Mouse (Mus musculus) regulatory T cell (primary cell): Measurements from ENCODE around the gene Rc3h1.
"Not testable (repeated sequence)": the region's sequence is repeated elsewhere in the genome, so short reads cannot be mapped to it uniquely, and the experiment has no call there.

ENCODE experiments used
- in situ Hi-C: fragments of 300-600 bp; cut with MboI, MseI; formaldehyde crosslinking; loops from one replicate; pipeline ENCODE4 v1.15.1; 2025; ENCODE audit warnings: high pct_unique_total_duplicates

The Rc3h1 gene

DNA sequence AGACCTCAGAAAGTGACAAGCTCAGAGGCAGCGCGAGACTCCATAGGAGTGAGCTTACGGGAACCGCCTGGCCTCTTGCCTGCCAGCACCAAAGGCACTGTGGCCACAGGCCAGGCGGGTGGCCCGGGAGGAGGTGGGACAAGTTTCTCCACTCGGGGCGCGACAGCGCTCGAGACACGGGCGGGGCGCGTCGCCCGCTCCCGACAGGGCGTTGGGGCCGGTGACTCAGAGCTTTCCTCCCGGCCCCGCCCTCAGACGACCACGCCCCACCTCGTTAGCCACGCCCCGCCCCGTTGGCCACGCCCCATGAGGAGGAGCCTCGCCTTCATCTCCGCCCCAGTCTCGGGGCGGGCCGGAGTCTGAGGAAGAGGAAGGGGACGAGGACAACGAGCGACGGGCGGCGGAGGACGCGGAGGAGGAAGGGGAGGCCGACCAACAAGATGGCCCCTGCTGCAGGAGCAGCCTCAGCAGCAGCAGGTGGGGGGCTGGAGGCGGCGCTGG lies at the start of gene Rc3h1:
Rc3h1 (plus strand) TSS at position 362 of the 501 bp plus-strand sequence.
- in situ Hi-C loops = no loop called here

DNA sequence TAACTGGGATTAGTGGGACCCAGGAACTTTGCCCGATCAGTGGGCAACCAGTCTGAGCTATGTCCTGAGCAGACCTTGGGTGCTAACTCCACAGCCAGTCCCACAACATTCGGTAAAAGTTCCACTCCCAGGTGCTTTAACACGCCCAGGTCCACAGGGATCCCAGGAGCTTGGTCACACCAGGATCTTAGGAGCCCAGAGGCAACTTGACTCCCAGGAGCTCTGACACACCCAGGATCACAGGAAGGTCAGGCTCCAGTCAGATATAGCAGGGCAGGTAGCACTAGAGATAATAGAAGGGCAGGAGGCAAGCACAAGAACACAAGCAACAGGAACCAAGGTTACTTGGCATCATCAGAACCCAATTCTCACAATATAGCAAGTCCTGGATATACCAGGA lies 48.1 kb upstream of the Rc3h1 start:
- in situ Hi-C loops = no loop called here

DNA sequence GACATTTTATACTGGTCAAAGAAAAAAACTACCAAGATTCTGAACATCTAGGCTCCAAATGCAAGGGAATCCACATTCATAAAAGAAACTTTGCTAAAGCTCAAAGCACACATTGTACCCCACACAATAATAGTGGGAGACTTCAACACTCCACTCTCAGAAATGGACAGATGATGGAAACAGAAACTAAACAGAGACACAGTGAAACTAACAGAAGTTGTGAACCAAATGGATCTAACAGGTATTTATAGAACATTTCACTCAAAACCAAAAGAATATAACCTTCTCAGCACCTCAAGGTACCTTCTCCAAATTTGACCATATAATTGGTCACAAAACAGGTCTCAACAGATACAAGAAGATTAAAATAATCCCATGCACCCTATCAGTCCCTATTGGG lies 46.3 kb upstream of the Rc3h1 start:
- in situ Hi-C loops = loop anchor here (10.0 kb wide), 1 partner anchor 115 kb away; no protein-coding TSS in a partner anchor

DNA sequence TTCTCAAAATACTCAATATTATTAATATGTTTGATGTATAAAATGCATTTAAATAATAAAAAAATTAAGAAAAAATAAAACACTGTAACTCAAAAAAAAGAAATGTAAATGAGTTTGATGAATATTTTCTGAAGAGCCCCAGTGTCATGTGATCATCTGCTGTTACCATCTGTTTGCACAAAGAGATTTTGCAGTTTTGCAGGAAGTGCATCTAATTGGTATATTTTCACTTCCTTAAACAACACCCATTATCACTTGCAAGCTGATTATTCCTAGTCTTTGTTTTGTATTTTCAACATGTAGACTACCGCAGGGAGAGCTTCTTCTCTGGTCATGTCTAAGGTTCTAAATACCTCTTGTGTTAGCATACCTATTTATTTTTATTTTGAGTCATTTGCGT lies 45.1 kb upstream of the Rc3h1 start:
- in situ Hi-C loops = loop anchor here (10.0 kb wide), 1 partner anchor 116 kb away; no protein-coding TSS in a partner anchor

DNA sequence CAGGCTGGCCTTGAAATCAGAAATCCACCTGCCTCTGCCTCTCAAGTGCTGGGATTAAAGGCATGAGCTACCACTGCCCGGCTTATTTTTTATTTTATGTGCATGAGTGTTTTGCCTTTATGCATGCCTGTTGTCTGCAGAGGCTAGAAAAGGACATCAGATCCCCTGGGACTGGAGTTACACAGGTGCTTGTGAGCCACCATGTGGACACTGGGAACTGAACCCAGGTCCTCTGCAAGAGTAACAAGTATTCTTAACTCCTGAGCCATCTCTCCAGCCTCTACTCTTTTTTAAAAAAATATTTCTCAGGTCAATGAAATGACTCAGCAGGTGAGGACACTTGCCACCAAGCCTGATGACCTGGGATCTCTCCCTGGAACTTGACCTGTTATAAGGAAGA lies 44.6 kb upstream of the Rc3h1 start:
- in situ Hi-C loops = loop anchor here (10.0 kb wide), 1 partner anchor 117 kb away; no protein-coding TSS in a partner anchor

DNA sequence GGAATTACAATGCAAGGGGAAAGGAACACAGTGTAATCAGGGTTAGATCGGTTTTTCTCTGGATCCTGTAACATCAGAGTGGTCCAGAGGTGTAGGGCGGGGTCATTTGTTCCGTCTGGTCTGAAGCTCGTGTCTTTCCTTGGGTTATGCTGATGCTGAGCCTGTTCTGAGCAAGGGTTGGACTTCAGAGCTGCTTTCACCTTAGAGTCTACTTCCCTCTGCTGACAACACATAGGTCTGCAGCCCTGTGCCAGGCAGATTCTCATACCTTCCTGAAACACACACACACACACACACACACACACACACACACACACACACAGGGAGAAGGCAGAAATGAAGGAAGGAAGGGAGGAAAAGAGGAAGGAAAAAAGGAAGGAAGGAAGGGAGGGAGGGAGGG lies 43.2 kb upstream of the Rc3h1 start:
- in situ Hi-C loops = loop anchor here (10.0 kb wide), 1 partner anchor 118 kb away; no protein-coding TSS in a partner anchor

DNA sequence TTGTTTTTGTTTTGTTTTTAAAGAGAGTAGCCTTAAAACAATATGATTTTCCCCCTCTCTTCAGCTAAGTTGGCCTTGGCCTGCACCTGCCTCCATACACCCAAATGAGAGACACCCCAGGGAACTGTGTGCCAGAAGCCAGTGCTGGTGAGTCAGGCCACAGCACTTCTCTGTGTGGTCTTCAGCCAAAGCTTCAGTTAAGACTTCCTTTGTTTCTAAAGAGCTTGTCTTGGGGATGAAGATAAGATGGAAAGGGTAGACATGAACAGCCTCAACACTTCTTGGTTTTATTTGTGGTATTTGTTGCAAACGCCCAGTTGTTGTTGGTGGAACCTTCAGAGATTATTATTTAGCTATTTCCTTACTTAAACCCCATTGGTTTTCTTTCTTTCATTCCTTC lies 31.5 kb upstream of the Rc3h1 start:
- in situ Hi-C loops = no loop called here

DNA sequence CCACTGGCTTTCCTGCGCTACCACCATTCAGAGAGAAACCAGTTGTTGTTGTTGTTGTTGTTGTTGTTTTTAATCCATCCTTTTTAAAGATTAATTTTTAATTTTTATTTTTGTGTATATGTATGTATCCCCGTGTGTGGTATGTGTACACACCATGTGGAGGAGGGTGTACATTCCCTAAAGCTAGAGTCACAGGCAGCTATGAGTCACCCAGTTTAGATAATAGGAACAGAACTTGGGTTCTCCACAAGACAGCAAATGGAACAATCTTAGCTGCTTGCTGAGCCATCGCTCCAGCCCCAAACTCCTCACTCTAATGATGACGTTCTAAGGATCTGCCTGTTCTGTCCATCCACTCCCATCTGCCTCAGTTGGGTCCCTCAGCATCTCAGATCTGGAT lies 29.2 kb upstream of the Rc3h1 start:
- in situ Hi-C loops = no loop called here

DNA sequence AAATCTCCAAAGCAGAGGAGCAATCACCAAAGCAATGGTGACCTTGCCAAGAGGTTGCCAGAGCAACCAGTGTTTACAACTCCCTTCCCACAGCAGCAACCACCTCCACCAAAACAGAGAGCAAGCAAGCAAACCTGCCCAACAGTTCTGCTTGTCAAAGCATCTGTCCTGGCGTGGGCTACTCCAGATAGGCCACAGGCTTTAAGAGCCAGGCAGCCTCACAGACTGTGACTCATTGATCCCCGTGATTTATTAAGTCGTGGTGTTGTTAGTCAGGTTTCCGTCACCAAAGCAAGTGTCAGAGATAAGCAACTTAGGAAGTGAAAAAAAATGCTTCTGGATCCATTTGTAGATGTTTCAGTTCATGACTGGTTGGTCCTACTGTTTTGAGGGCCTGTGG lies 27.7 kb upstream of the Rc3h1 start:
- in situ Hi-C loops = no loop called here

DNA sequence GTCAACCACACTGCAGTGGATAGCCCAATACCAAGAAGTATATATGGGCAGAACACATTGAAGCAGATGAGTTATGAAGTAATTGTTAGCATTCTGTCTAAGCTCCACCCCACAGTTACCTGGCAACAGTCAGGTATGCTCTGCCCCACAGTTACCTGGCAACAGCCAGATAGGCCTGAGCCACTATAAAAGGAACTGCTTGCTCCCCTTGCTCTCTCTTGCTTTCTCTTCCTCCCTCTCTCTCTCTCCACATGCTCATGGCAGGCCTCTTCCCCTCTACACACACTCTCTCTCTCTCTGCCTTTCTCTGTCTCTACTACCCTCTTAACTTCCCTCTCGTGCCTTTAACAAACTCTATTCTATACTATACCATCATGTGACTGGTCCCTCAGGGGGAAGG lies 24.8 kb upstream of the Rc3h1 start:
- in situ Hi-C loops = not testable (repeated sequence)

DNA sequence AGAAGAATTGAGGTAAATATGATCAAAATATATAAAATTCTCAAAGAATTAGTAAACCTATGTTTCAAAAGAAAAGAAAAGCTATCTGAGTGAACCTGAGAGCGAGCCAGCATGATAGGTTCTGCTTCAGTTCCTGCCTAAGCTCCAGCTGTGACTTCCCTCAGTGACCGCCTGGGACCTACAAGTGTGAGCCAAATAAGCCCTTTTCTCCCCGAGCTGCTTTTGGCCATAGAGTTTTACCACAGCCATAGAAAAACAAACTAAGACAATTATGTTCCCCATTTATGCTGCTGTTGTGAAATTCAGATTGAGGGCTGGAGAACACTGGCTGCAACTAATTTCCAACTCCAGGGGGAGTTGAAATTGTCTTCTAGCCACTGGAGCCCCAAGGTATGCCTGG lies 24.2 kb upstream of the Rc3h1 start:
- in situ Hi-C loops = no loop called here

DNA sequence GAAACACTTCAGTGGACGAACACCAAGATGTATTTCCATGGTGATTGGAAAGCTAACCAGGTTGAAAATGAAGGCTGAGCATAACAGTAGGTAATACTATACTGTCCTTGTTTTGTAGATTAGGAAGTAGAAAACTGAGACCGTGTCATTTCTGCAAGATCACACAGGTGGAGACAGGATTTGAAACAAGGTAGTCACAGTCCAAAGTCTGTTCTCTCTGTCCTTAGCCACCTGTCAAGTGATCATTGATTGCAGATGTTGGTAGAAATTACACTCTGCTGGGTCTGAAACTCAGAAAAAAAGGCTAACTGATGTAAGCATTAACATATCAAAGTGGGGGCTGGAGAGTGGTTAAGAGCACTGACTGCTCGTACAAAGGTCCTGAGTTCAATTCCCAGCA lies 21.9 kb upstream of the Rc3h1 start:
- in situ Hi-C loops = no loop called here

DNA sequence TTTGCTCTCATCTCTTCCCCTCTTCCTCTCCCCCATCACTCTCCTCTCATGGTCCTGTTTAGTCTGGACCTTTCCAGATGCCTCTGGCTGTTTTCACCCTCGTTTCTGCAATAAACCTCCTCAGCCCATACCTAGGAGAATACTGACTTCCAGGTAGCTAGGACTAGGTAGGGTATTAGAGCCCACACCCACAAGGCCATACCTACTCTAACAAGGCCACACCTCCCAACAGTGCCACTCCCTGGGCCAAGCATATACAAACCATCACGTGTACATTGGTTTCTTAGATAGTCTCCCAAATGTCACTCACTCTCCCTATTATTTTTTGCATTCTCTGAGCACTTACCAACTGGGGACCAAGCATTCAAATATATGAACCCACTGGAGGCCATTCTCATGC lies 21.2 kb upstream of the Rc3h1 start:
- in situ Hi-C loops = no loop called here

DNA sequence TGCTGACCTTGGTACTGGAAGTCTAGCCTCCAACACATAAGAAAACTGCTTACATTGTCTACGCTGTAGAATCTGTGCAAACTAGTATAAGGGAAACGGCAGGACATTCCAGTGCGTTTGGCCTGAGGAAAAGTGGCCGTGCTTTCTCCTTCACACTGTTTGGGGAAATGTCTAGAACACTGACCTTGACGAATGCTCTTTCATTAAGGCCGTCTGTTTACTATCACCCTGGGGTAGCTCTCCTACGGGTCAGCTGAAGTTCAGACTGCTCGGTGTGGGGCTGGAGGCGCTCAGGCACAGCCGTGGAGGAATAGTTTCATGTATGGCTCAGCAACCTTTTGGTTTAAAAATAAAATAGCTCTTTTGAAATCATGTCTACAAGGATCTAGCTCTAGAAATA lies 6.5 kb upstream of the Rc3h1 start:
- in situ Hi-C loops = no loop called here

DNA sequence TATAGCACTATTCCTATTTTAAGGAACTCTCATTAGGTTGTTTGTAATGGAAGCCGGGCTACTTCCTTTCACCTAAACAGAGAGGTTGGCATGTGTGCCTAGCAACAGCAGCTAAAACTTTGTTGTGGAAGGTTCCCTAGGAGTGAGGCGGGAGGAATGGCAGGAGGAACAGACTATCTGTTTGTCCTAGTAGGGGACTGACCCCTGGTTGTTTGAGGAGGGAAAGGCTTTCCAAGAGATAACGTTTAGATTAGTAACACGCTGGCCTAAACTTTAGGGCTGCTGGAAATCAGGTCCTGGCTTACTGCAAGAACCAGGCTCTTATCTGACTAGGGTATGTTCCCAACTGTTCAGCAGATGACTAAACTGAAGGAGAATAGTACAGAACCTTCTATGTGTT lies 2.2 kb upstream of the Rc3h1 start:
- in situ Hi-C loops = no loop called here

DNA sequence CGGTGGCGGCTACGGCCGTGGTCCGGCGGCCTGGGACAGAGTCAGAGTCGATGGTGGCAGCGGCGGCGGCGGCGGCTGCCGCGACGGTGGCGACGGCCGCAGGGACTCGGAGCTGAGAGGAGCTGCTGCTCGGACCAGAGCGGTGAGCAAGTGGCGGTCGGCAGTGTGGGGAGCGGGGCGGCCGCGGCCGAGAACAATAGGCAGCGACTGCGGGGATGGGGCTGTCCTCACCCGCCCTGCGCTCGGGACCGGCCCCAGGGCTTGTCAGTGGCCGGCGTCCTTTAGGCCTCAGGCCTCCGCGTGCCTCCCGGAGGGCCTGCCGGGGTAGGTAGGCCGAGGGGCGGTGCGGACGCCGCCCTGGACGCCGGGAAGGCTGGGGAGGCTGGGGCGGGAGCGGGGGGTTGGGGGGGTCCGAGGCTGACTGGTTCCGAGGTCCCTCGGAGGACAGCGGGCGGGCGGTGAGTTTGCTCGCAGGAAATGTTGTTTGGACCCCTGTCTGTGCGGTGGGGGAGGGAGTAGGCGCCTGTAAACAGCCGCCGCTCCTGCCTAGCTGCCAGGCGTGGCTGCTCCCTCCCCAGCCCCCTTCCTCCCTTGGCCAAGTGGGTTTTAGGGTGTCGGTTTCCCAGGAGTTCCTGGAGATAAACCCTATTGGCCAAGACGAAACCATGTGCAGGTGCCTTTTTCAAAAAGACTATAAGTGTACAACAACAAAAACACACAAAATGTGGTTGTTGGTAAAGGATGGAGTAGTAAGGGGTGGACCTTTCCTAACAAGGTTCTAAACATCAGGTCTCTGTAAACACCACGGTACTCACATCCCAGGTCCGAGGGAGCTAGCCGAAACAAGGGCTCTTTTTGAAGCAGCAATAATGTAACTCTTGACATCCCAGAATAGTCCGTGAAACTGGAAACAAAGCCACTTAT lies 602 bp downstream of the Rc3h1 start:
- in situ Hi-C loops = no loop called here

DNA sequence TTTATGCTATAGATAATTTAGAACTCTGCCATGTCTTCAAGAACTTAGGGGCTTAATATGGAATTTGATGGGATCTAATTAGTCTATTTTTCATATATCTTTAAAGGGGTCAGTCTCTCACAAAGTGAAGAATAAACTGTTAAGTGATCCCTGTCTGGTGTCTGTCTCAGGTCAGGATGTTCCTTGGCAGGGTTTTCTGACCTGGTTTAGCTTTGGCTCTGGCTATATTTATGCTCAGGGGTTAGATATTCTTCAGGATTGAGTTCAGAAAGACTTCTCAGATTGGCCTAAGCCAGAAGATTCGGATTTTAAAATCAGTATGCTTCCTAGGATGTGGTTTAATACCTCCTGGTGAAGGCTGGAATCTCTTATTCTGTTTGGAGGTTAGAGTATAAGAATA lies 4.0 kb downstream of the Rc3h1 start:
- in situ Hi-C loops = no loop called here

DNA sequence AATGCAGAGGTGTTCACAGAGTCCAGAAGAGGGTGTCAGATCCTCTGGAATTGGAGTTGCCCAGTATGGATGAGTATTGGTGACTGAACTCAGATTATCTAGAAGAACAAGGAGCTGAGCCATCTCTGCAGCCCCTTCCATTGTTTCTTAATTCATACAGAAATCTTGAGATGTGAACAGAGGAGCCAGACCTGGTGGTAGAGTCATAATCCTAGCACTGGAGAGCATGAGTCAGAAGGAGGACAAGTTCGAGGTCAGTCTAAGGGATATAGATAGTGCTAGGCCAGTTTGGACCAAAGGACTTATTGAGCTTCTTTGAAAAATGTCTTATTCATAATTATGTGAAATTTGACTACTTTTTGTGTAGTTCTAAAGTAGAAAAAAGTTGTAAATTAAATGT lies 4.6 kb downstream of the Rc3h1 start:
- in situ Hi-C loops = no loop called here

DNA sequence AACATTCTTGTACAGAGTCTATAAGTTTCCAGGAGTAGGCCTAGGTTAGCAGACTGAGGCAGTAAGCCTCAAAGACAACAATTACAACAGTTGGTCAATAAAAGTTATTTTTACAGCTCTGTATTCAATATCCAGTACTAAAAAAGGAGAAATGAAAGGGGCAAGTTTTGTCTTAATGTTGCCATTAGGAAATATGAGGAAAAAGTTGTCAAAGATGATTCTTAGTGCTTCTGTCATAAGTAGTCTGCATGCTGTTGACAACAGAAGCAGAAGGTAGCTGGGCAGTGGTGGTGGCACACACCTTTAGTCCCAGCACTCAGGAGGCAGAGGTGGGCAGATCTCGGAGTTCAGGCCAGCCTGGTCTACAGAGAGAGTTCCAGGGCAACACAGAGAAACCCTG lies 13.2 kb downstream of the Rc3h1 start:
- in situ Hi-C loops = no loop called here

DNA sequence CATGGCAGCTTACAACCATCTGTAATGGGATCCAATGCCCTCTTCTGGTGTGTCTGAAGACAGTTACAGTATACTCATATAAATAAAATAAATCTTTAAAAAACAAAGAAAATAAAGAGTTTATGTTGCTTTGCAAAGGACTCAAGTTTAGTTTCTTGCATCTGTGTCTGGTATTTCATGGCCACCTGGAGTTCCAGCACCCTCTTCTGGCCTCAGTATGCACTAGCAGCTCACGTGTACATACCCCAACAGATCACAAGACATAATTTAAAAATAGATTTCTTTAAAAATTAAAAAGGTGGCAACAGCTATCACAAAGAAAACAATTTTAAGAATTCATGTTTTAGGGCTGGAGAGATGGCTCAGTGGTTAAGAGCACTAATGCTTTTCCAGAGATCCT lies 15.7 kb downstream of the Rc3h1 start:
- in situ Hi-C loops = no loop called here

DNA sequence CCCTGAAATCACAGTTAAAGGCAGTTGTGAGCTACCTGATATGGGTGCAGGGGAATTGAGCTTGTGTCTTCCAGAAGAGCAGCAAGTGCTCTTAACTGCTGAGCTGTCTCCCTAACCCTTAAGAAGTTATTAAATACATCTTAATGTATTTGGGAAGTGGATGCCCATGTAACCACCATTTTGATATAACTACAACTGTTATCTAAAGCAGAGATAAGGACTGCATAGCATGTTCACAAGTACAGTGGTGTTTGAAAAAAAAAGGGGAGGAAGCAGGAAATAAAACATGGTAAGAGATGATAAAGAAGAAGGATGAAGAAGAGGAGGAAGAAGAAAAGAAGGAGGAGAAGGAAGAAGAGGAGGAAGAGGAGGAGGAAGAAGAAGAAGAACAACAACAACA lies 25.1 kb downstream of the Rc3h1 start:
- in situ Hi-C loops = loop anchor here (10.0 kb wide), 1 partner anchor 197 kb away; no protein-coding TSS in a partner anchor

DNA sequence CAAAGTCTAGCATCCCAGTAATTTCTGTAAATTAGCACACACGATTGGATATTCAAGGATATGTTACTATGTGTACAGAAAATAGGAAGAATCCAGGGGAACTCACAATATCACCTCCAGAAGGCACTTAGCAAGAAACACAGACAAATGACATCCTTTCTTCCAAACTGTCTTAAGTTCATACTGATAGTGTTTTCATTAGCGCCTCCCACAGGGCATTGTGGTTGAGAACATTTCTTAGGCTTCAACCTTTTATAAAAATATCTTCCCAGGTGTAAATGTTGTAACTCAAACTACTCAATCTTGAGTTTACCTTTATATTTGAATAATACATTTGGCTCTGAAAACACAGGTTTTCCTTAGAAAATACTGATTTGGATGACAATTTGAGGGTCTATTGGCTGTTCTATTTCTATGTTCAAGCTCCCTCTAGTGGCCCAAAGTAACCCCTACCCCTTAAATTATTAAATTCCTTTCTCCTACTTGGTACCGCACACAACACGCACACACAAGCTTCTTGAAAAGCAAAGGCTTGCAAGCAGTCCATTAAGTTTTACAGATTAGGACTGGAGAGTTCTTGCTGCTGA lies 27.8 kb downstream of the Rc3h1 start:
- in situ Hi-C loops = loop anchor here (10.0 kb wide), 1 partner anchor 199 kb away; no protein-coding TSS in a partner anchor

DNA sequence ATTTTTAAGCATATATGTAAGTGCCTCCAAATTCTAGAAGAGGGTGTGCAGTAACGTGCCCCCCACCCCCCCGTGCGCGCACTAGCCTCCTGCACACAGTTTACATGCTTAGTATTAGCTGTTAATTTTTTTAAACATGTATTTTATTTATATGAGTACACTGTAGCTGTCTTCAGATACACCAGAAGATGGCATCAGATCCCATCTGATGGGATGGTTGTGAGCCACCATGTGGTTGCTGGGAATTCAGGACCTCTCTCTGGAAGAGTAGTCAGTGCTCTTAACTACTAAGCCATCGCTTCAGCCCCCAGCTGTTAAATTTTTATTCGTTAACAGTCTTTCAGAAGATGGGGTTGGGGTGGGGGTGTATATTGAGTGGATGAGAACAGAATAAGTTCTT lies 29.3 kb downstream of the Rc3h1 start:
- in situ Hi-C loops = loop anchor here (10.0 kb wide), 1 partner anchor 201 kb away; no protein-coding TSS in a partner anchor
